Mouse (Mus musculus) C2C12 (cell line): Measurements from ENCODE around the gene Cpne9.

ENCODE experiments used
- CTCF ChIP-seq: IDR thresholded peaks from one replicate; pipeline ENCODE4 v1.5.1; 2011; ENCODE audit not compliant: control insufficient read depth, insufficient read depth, insufficient read length
- MAX ChIP-seq: IDR thresholded peaks from one replicate; pipeline ENCODE4 v1.6.1; 2011; ENCODE audit warnings: mild to moderate bottlenecking, control low read depth

DNA sequence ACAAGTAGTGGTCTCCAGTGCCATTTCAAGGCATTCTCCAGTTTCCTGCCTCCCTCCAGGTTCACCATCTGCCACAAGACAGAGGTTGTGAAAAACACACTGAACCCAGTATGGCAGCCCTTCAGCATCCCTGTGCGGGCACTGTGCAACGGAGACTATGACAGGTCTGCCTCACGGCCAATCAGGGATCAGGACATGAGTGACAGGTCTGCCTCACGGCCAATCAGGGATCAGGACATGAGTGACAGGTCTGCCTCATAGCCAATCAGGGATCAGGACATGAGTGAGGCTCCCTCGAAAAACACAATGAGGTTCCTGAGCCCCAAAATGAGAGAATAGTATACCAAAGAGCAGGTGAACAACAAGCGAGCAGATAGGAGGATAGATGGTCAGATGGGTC, 8.2 kb downstream of the Cpne9 start:
- TF ChIP-seq CTCF (no peak), MAX (no peak)
